Mouse (Mus musculus) embryonic facial prominence, embryonic 15.5 days (tissue): ENCODE data around the gene Nr0b1. TPM values are rescaled to one million over a fixed set of nuclear protein-coding genes. Genes with fewer than 3 reads are reported as not detected.

Source experiments
- ATAC-seq: fragments of 200-750 bp; cut with Nextera tagmentation; 2 replicates; pipeline ENCODE4 v1.8.0; 2017; ENCODE audit warnings: low read depth, moderate TSS enrichment; ENCODE audit not compliant: insufficient number of reproducible peaks, low FRiP score, low TSS enrichment
- H3K27ac ChIP-seq: fragments of 300-500 bp; sonication (generic); replicated peaks from 2 replicates; pipeline ENCODE4 v1.5.1; 2015; ENCODE audit warnings: mild to moderate bottlenecking, inconsistent platforms
- H3K27me3 ChIP-seq: fragments of 300-500 bp; sonication (generic); 2 replicates; pipeline ENCODE4 v1.6.1; 2015; ENCODE audit warnings: inconsistent platforms
- H3K36me3 ChIP-seq: fragments of 300-500 bp; sonication (generic); 2 replicates; pipeline ENCODE4 v1.6.1; 2015; ENCODE audit warnings: mild to moderate bottlenecking, inconsistent platforms
- H3K4me1 ChIP-seq: fragments of 300-500 bp; sonication (generic); 2 replicates; pipeline ENCODE4 v1.6.1; 2015; ENCODE audit warnings: inconsistent platforms
- H3K4me2 ChIP-seq: fragments of 300-500 bp; sonication (generic); replicated peaks from 2 replicates; pipeline ENCODE4 v1.6.1; 2015; ENCODE audit warnings: mild to moderate bottlenecking, inconsistent platforms
- H3K4me3 ChIP-seq: fragments of 300-500 bp; sonication (generic); replicated peaks from 2 replicates; pipeline ENCODE4 v1.5.1; 2015; ENCODE audit warnings: mild to moderate bottlenecking, inconsistent platforms
- H3K9ac ChIP-seq: fragments of 300-500 bp; sonication (generic); 2 replicates; pipeline ENCODE4 v1.6.1; 2015; ENCODE audit warnings: inconsistent platforms
- H3K9me3 ChIP-seq: fragments of 300-500 bp; sonication (generic); replicated peaks from 2 replicates; pipeline ENCODE4 v1.6.1; 2016; ENCODE audit warnings: inconsistent platforms
- WGBS: fragments of 180-500 bp; shearing (Covaris S2); methylation state at CpG from one replicate; pipeline ENCODE4 v1.1.7; 2015; 5-methylcytosine and 5-hydroxymethylcytosine counted together
- polyA plus RNA-seq: library from polyadenylated mRNA; unstranded; fragments of >200 nt; fragmentation: Nextera tagmentation; extraction: Ambion mirVana; gene quantifications from 2 replicates; pipeline ENCODE4 v1.2.1, GENCODE M21; 2015

Gene Nr0b1
- polyA plus RNA-seq = 0.20 TPM in 1 of 2 replicates, not detected in the other

GRCm38 (mm10) chrX:86191614-86192419 lies at the start of gene Nr0b1:
Gene Nr0b1, plus strand, starts transcription at chrX:86191764.
- Histone ChIP-seq H3K9me3 (no peaks in the 10 kb centered on the region), H3K4me3 (peak within 1 kb of the TSS; percentile 28), H3K4me1 (no peaks in the 10 kb centered on the region; the same call in 1 of the 2 replicates), H3K27ac (no peak within 1 kb of the TSS), H3K4me2 (peak within 1 kb of the TSS; percentile 49), H3K9ac (no peak within 1 kb of the TSS), H3K27me3 (peaks cover 21% of the 10 kb centered on the region), H3K36me3 (no peaks in the 10 kb centered on the region)
- 19% methylated on average over 53 of the region's 53 CpGs for WGBS
- no peak for ATAC-seq

GRCm38 (mm10) chrX:86187250-86187649 lies 4.3 kb upstream of the Nr0b1 start:
- no peak overlapping the region for H3K4me2 ChIP-seq
- H3K9ac ChIP-seq = no peak overlapping the region
- H3K4me1 ChIP-seq = no peaks in the 10 kb centered on the region; the same call in 1 of the 2 replicates
- peaks cover 11% of the 10 kb centered on the region for H3K27me3 ChIP-seq
- WGBS = 69% methylated on average over 2 of the region's 2 CpGs
- no peak overlapping the region for H3K4me3 ChIP-seq
- H3K36me3 ChIP-seq = no peaks in the 10 kb centered on the region
- no peaks in the 10 kb centered on the region for H3K9me3 ChIP-seq
- H3K27ac ChIP-seq = no peak overlapping the region
- no peak for ATAC-seq

DNA sequence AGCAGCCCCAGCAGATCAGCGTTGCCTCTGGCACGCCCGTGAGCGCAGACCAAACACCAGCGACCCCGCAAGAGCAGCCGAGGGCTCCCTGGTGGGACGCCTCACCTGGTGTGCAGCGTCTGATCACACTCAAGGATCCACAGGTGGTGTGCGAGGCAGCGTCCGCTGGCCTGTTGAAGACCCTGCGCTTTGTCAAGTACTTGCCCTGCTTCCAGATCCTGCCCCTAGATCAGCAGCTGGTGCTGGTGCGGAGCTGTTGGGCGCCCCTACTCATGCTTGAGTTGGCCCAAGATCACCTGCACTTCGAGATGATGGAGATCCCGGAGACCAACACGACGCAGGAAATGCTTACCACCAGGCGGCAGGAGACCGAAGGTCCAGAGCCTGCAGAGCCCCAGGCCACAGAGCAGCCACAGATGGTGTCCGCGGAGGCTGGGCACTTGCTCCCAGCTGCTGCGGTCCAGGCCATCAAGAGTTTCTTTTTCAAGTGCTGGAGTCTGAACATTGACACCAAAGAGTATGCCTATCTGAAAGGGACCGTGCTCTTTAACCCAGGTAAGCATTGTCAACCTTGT lies 943 bp downstream of the Nr0b1 start:
- Histone ChIP-seq H3K4me1 (no peaks in the 10 kb centered on the region; the same call in 1 of the 2 replicates), H3K9ac (no peak overlapping the region), H3K4me3 (peak overlapping the region; percentile 28), H3K27ac (no peak overlapping the region), H3K4me2 (peak overlapping the region; percentile 49), H3K36me3 (no peaks in the 10 kb centered on the region), H3K27me3 (peaks cover 21% of the 10 kb centered on the region), H3K9me3 (no peaks in the 10 kb centered on the region)
- ATAC-seq = no peak
- 22% methylated on average over 25 of the region's 25 CpGs for WGBS

GRCm38 (mm10) chrX:86193386-86193785 lies 1.8 kb downstream of the Nr0b1 start:
- Histone ChIP-seq H3K4me2 (no peak overlapping the region), H3K27ac (no peak overlapping the region), H3K9ac (no peak overlapping the region), H3K36me3 (no peaks in the 10 kb centered on the region), H3K9me3 (no peaks in the 10 kb centered on the region), H3K4me3 (no peak overlapping the region), H3K4me1 (no peaks in the 10 kb centered on the region; the same call in 1 of the 2 replicates), H3K27me3 (peaks cover 21% of the 10 kb centered on the region)
- 32% methylated on average over 4 of the region's 4 CpGs for whole genome bisulfite sequencing
- ATAC-seq = no peak

DNA sequence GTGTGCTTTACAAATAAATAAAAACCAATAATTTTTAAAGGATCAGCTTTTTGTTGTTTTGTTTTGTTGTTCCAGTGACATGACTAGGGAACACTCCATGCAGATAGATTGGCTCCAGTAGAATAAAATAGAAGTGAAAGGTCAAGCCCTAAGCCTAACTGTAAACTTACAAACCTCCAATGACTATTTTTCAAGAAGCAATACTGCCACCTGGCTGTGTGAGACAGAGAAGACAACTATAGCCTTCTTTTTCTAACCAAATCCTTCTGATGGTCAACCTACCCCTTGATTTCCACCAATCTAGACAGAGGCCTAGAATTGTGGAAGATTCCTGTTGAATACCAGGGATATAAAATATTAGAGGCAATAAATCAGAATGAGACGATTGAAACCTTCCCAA lies 45.7 kb downstream of the Nr0b1 start:
- H3K4me1 ChIP-seq = no peaks in the 10 kb centered on the region
- H3K9ac ChIP-seq = no peak overlapping the region
- no peaks in the 10 kb centered on the region for H3K27me3 ChIP-seq
- no peak for ATAC-seq
- H3K4me3 ChIP-seq = no peak overlapping the region
- no peak overlapping the region for H3K27ac ChIP-seq
- H3K4me2 ChIP-seq = no peak overlapping the region
- H3K9me3 ChIP-seq = no peaks in the 10 kb centered on the region
- no peaks in the 10 kb centered on the region for H3K36me3 ChIP-seq
- WGBS = 29% methylated on average over 1 of the region's 1 CpGs

Other genes with a start within 250 kb of the Nr0b1 start
- gene Samt3, start 147.6 kb upstream of the Nr0b1 start, polyA plus RNA-seq = not detected in 2 replicates
- not detected in 2 replicates for gene Mageb4, start 113.3 kb downstream of the Nr0b1 start, polyA plus RNA-seq